Mouse (Mus musculus) cerebellum, adult 11 months (tissue): ENCODE results near the gene Olfr1054.
"Not testable (repeated sequence)": the region's sequence is repeated elsewhere in the genome, so short reads cannot be mapped to it uniquely, and the experiment has no call there.

Experiments
- DNase-seq: peaks from one replicate; pipeline ENCODE4 v3.0.0; 2022

Gene Olfr1054

DNA sequence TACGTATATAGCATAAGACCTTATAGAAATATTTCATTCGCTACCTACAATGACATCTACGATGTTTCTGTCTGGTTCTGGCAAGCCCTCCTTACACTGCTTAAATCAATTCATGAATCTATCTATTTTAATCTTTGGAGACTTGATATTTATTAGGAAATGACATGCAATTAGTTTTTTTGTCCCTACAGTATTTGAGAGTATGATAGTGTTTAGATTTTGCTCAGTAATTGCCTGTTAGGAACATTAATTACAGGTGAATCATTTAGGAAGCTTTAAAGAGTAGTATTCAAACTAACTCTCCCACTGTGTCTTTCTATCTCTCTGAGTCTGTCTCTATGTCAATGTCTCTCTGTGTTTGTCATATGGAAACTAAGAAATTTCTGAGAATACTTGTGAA is at the start of gene Olfr1054:
Gene Olfr1054 (minus strand): TSS at position 101 of the 400 bp plus-strand sequence.
- no peak for DNase-seq

- DNase-seq: no peak
These were observed 43.1 kb upstream of the Olfr1054 start, which contains the start of gene Olfr1057 for GRCm38 (mm10) chr2:86378293-86378692. Olfr1057 (minus strand) TSS chr2:86378393.

DNA sequence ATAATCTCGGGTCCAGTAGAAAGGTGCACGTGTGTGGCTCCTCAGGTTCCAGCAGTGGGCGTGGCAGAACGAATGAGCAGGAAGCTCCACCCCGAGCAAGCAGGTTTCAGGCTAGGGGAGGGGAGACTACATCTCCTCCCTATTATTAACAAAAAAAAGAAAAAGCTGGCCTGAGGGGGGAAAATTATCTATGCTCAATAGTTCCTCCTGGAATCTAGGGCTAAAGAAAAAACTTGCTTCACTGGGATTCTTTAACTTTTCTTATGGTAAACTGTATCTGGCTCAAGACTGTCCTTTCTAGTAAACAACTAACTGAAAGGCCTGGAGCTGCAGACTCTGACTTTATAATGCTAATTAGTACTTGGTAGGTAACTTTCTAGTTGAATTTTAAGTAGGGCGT is 31.1 kb upstream of the Olfr1054 start:
- not testable (repeated sequence) for DNase-seq

GRCm38 (mm10) chr2:86362369-86362768 is 27.1 kb upstream of the Olfr1054 start, which contains the start of gene Olfr1056:
Olfr1056 (minus strand) TSS chr2:86362469.
- no peak for DNase-seq

GRCm38 (mm10) chr2:86351751-86352150 is 16.5 kb upstream of the Olfr1054 start:
- DNase-seq: not testable (repeated sequence)

- no peak for DNase-seq
These were observed 15.0 kb upstream of the Olfr1054 start, which contains the start of gene Olfr1055 for GRCm38 (mm10) chr2:86350184-86350583. Olfr1055 (minus strand) TSS chr2:86350284.

DNA sequence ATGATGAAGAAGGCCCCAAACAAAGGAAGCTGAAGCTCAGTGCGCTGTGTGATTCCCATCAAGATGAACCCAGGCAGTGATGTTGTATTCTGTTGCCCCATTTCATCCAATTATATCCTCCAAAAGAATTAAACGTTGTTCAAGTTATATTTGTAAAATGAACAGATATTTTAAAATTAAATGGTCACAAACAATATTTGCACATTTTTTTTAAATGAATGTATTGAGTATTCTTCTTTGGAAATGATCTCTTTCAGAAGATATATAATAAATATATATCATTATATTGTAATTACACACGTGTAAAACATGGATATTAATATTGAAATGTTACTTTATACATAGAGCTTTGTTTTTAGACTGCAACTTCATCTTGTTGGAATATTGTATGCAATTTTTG is 20.0 kb downstream of the Olfr1054 start, which contains the start of gene Olfr1053:
Gene Olfr1053 (minus strand): TSS at position 101 of the 400 bp plus-strand sequence.
- no peak for DNase-seq

DNA sequence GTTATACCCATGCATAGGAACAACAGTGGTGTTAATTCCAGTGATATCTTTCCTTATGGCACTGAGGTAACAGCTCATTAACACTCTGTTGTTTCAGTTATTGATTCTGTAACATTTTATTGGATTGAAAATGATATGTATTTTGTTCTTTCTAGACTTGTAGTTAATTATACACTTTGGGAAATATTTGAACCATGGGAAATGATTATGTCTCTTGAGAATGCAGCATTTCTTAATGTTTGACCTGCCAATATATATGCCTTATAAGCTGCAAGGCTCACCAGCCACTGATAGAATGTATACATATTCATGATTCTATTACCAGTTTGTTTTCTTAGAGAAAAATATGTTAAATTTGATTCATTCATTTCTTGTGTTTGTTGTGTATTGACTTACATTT is 43.1 kb downstream of the Olfr1054 start, which contains the start of gene Olfr1052:
Gene Olfr1052 (plus strand): TSS at position 301 of the 400 bp plus-strand sequence.
- DNase-seq: no peak
